Mouse (Mus musculus): Measurements from ENCODE around the gene Rxrb.
"Not testable (repeated sequence)": the region's sequence is repeated elsewhere in the genome, so short reads cannot be mapped to it uniquely, and the experiment has no call there.

The Rxrb gene

DNA sequence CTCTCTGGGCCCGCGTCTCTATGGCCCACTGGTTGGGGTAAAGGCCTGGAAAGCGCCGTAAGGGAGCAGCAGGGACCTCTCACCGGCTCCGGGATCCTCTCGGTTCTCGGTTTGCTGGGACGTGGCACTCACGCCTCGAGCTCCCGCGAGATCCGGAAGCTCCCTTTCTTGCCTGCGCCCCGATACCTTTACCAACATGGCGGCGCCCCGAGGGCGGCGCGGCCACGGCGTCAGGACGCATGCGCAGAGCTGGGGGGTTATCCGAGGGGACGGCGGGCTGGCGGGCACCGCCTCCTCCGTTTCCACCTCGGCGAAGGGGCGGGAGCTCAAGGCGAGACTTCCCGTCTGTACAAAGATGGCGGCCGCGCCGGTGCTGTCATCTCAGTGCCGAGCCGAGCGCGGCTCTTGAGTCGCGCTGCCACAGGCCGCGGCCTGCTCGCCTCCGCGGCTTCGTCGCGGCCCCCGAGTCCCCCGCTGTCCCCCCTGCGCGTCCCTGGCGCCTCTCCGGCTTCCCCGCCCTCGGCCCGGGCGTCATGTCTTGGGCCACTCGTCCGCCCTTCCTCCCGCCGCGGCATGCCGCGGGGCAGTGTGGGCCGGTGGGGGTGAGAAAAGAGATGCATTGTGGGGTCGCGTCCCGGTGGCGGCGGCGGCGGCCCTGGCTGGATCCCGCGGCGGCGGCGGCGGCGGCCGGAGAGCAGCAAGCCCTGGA is at the start of gene Rxrb, which contains the start of gene Slc39a7:
Rxrb (plus strand) TSS at position 348 of the 709 bp plus-strand sequence.
Slc39a7 (minus strand) TSS at position 218 of the 709 bp plus-strand sequence.
- peak; percentile 99 for DNase-seq (ENCODE audit: low read depth, low spot score)

DNA sequence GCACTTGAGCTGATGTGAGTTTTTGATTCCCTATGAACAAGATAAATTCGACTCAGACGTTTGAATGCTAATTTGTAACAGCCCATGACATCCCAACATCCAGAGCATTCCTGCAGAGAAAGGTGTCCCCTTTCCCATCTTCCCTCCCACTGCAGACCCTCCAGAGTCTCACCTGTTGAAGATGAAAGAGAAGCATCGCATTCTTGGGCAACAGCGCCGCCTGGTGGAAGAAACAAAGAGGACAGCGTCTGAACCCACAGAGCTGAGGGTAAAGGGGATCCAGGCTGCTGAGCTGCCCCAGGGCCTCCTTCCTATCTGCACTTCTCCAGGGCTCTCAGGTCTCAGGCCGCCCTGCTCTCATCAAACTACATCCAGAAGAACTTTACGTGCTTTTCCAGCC is 49.5 kb upstream of the Rxrb start:
- not testable (repeated sequence) for DNase-seq (ENCODE audit: low read depth, low spot score)

DNA sequence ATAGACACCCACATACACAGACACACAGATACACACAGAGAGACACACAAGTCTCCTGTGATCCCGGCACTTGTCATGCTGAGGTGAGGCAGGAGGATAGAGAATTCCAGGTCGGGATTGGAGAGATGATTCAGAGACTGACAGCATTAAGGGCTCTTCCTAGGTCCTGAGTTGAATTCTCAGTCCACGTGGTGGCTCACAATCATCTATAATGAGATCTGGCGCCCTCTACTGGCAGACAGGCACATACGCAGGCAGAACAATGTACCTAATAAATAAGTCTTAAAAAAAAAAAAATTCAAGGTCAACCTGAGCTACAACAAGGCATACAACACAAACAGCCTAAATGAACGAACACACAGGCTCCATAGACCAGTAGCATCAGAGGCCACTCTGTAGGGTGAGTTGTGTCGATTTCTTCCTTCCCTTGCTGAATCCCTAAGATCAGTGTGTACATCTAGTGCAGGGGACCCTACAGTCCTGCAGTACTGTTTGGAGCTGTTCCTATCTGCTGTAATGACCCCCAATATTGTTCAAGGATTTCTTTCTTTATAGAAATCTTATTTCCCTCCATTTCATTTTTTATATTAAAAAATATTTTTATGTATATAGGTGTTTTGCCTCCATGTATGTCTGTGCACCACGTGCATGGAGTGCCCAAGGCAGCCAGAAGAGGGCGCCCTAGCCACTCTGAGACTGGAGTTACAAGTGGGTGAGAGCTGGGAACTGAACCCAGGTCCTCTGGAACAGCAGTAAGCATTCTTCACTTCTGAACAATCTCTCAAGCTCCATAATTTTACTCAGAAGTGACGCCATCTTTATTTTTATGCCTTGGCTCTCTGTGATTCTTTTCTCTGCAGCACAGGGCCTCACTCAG is 39.6 kb upstream of the Rxrb start:
- DNase-seq (ENCODE audit: low read depth, low spot score) = no peak

DNA sequence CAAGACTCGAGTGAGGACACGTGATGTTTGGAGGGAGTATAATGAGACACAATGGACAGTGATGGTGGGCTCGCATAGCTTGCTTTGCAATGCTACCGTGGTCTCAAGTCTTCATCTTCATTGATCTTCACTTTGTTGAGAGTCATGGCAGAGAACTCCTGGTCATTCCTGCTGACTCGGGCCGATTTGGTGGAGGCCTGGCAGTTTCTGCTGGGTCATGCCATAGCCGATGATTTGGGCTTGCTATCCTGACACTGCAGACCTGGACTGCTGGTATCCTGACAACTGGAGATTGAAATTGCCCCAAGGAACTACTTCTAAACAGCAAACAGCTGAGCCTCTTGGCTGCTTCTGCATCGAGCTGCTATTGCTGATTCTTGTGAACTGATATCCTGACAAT is 36.7 kb upstream of the Rxrb start:
- DNase-seq (ENCODE audit: low read depth, low spot score) = no peak

DNA sequence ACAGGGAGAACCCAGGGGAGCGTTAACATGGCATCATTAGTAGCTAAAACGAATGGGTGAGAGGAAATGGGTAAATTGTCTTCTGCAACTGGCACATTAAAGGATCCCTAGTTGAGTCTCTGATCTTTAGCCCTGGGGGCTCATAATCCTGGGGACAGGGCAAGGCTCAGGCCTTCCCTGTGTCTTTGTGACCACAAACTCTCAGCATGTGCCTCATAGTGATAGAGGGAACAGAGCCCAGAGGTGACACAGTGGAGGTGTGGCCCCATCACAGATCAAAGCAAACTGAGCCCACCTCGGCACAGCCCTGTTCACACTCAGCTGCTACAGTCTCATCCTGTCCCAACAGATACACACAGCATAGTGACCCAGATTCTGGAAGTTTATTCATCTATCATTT is 36.0 kb upstream of the Rxrb start:
- DNase-seq (ENCODE audit: low read depth, low spot score) = no peak

DNA sequence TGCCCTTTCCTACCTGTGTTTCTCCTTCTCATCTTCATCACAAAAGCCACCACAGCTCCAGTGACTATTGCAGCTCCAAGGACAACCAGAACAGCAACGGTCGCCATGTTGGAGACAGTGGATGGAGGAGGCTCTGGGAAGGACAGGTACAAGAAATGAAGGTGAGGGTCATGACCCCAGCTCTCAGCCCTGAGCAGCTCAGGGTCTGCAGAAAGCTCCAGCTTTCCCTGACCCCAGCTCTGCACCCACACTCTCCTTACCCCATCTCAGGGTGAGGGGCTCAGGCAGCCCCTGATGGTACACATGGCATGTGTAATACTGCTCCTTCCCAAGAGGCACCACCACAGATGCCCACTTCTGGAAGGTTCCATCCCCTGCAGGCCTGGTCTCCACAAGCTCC is 34.6 kb upstream of the Rxrb start:
- not testable (repeated sequence) for DNase-seq (ENCODE audit: low read depth, low spot score)

DNA sequence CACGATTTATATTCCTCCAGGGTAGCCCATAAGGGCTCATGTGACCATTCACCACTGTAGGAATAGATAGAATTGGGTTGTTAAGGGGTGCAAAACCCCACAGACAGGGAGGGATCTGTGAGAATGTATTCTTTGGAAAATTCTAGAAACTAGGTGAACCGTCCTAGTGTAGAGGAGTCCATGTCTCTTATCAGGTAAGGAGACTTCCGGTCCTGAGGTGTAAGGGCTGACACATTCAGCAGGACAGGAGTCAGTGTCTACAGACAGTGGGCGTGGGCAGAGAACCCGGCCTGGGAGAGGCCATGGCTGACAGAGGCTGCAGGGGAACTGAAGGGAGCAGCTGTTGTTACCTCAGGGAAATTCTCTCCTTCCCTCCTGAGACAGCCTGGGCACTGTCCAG is 32.9 kb upstream of the Rxrb start:
- not testable (repeated sequence) for DNase-seq (ENCODE audit: low read depth, low spot score)

DNA sequence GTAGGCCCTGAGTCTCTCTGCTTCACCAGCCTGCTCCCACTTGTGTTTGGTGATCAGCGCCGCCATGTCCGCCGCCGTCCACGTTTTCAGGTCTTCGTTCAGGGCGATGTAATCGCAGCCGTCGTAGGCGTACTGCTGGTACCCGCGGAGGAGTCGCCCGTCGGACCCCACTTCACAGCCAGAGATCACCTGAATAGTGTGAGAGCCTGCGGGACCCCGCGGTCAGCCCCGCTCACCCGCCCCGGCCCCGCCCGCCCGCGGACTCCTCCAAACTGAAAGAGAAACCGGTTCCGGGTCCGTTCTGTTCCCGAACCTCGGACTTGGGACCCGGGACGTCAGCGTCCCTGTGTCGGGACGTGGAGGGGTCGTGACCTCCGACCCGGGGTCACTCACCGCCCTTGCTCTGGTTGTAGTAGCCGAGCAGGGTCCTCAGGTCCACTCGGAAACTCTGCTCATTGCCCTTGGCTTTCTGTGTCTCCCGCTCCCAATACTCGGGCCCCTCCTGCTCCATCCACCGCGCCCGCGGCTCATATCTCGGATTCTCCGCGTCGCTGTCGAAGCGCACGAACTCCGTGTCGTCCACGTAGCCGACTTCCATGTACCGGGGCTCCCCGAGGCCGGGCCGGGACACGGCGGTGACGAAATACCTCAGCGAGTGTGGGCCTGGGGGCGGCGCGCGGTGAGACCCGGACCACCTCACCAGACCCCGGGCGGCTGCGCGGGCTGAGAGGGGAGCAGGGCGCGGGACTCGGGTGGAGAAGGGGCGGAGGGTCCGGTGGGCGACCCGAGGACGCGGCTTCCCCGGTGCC is 32.1 kb upstream of the Rxrb start:
- DNase-seq (ENCODE audit: low read depth, low spot score) = no peak

DNA sequence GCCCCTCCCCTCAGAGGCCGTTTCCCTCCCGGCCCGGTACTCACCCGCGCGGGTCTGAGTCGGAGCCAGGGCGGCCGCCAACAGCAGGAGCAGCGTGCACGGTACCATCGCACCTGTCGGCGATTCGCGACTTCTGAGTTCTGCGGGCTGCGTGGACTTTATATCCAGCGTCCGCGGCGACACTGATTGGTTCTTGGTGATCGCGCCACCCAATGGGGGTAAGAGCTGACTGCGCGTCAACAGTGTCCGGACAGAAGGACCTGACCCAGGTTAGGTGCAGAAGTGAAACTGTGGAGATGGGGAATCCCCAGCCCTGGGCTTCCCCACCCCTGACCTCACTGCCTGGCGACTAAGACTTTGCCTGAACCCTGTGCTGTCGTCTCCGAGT is 31.5 kb upstream of the Rxrb start, which contains the start of gene H2-K1:
H2-K1 (minus strand) TSS at position 198 of the 388 bp plus-strand sequence.
- peak; percentile 94 for DNase-seq (ENCODE audit: low read depth, low spot score)

DNA sequence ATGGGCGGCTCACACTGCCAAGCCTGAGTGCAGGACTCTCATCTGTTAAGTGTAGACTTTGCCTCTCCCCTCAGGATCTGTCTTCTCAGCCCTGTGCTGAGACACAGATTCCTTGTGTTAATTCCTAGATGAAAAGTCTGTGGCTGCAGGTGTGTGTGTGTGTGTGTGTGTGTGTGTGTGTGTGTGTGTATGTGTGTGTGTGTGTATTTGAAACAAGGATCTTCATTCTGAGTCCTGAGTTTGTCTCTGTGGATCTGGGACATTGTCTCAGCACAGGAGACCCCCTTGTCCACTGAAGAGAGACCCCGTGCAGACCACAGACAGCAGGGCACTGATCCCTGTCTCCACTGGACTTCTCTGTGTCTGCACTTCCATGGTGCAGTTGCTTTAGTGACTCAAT is 30.8 kb upstream of the Rxrb start:
- not testable (repeated sequence) for DNase-seq (ENCODE audit: low read depth, low spot score)

DNA sequence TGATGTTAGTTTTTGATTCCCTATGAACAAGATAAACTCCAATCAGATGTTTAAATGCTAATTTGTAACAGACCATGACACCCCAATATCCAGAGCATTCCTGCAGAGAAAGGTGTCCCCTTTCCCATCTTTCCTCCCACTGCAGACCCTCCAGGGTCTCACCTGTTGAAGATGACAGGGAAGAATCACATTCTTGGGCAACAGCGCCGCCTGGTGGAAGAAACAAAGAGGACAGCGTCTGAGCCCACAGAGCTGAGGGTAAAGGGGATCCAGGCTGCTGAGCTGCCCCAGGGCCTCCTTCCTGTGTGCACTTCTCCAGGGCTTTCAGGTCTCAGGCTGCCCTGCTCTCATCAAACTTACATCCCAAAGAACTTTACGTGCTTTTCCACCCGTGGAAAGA is 28.2 kb upstream of the Rxrb start:
- DNase-seq (ENCODE audit: low read depth, low spot score) = no peak

DNA sequence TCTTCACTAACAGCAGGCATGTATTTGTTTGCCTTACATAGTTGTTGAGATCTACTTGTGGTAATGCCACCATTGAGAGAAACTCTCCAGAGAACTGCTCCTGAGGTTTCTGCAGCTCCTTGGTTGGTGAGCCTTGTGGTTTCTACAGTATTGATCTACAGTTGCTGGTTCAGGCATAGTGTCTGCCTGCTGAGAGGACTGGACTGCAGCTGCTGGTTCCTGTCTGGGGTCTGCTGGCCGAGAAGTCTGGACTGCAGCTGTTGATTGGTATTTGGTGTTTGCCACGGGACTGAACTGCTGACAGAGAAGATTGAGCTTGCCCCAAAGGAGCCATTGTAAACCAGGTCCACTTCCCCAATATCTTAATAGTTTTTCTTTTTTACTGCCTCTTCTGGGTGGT is 25.0 kb upstream of the Rxrb start:
- no peak for DNase-seq (ENCODE audit: low read depth, low spot score)

DNA sequence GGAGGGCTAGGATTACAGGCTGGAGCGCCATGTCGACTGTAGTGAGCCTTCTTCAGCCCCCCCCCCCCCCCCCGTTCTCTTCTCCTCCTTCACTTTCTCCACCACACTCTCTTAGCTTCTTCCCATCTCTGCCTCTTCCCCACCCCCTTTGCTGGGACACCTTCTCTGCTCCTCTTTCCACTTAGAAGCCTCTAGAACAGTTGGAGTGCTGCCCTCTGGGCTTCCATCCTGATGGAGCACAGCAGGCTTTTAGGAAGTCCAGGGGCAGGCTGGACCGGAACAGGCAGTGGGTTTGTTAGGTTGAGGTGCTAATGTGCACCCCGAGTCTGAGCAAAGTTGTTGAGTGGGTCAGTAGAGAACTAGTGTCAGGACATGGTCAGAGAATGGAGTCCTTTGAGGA is 21.5 kb upstream of the Rxrb start:
- no peak for DNase-seq (ENCODE audit: low read depth, low spot score)

DNA sequence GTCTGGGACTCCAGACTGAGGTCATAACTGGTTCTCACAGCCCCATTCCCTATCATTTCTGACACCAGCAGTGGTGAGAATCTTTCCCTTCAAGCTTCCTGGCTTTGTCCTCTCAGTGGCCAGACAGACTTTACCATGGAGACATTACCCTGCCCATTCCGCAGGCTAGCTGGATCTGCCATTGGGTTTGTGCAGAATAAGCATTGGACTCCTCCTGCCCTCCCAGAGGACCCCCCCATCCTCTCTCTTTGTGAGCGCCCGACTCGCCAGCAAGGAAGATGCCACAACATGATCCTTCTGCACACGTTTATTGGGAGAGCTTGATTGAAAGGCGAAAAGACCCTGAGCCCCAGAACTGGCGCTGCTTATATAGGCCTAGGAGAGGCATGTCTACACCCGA is 18.2 kb upstream of the Rxrb start:
- no peak for DNase-seq (ENCODE audit: low read depth, low spot score)

DNA sequence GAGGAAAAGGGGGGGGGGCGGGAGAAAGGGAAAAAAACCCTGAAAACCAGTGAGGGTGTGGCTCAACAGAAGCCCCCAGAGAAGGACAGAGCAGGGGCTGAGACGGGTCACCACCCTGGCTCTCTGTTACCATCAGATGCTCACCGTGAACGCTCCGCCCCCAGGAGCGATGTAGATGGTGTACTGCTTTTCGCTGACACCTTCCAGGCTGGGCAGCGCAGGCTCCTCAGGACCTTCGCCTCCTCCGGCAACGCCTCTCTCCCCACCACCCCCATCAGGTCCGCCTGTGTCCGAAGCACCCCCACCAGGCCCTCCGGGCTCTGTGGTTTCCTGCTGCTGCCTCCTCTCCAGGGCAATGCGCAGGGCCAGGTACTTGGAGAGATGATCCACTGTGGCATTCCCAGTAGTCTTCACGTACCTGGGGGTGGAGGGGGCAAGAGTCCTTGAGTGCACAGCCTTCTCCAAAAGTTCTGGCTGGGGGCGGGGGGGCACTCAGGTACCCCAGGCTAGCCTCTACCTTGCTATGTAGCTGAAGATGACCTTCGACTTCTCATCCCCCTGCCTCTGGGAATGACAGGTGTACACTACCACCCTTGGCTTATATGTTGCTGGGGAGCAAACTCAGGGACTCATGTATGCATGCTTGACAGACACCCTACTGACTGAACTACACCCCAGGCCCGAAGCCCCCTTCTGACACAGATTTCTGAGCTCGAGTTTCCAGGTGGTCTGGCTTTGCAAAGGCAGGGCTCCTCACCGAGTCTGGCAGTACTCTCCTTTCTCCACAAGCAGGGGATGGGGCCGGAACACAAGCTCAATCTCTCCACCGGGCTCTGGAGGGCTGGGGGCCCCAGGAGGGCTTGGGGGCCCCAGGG is 9.8 kb upstream of the Rxrb start:
- DNase-seq (ENCODE audit: low read depth, low spot score) = no peak

DNA sequence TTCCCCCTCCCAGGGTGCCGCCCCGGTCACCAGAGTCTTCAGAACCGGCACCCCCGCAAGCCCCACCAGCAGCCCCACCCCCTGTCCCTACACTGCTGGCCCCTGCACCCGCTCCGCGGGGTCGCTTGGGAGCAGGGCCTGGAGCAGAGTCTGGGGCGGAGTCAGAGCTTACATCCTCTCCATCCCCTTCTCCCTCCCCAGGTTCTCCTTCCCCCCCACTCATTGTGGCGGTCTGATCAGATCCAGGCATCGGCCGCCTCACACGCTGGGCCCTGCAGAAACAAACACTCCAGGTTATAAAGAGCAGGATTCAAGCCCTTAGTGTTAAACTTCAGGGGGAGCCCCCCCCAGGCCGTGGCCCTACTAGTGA is 9.2 kb upstream of the Rxrb start:
- no peak for DNase-seq (ENCODE audit: low read depth, low spot score)

DNA sequence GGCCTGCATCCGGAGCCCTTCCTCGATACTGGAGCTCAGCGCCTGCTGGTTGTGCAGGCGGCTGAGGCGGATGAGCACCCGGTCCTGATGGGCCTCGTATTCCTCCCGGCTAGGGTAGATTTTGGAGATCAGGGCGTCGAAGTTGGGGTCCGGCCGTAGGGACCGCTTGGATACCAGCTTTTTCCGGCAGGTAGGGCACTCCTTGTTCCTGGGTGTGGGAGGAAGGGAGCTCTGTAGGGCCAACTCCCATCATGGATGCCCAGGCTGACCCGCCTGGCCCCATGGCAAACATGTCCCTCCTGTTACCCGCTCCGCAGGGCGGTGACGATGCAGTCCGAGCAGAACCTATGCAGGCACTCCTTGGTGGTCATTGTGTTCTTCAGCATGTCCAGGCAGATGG is 8.6 kb upstream of the Rxrb start:
- DNase-seq (ENCODE audit: low read depth, low spot score) = no peak

DNA sequence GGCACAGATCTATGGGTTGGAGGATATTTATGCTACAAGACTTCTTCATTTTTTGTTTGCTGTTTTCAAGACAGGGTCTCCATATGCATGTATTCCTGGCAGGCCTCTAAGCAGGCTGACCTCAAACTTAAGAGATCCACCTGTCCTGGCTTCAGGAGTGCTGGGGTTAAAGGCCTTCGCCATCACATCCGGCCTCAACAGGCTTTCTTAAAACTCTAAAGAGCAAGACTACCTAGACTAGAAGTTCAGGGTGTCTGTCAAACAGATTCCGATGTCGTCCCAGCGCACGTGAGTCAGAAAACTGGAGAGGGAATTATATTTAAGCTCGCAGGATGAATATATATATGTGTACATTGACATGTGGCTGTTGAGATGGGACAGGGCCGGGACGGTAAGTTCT is 7.9 kb upstream of the Rxrb start:
- DNase-seq (ENCODE audit: low read depth, low spot score) = no peak

DNA sequence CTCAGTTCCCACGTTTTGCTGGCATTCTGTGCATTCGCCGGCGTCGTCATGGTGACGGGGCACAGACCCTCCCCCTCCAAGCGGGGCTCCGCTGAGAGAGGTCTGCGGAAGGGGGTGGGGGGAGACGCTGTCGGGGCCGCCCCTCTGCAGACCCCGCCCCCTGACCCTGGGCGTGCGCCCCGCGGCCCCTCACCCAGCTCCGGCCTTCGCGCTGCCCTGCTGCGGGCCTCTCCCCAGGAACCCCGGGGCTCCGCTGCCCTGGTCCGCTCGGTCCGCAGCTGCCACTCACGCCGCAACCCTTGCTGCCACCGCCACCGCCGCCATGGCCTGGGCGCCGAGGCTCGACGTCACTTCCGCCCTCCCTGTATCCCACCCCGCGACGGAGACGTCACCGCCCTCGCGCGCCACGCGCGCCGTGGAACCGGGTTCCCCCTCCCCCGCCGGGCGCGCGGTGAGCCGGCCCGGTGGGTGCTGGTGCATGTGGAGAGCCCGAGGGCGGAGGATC is 7.2 kb upstream of the Rxrb start, which contains the start of gene Ring1:
Ring1 (minus strand) TSS at position 364 of the 505 bp plus-strand sequence.
- peak; percentile 68 for DNase-seq (ENCODE audit: low read depth, low spot score)

DNA sequence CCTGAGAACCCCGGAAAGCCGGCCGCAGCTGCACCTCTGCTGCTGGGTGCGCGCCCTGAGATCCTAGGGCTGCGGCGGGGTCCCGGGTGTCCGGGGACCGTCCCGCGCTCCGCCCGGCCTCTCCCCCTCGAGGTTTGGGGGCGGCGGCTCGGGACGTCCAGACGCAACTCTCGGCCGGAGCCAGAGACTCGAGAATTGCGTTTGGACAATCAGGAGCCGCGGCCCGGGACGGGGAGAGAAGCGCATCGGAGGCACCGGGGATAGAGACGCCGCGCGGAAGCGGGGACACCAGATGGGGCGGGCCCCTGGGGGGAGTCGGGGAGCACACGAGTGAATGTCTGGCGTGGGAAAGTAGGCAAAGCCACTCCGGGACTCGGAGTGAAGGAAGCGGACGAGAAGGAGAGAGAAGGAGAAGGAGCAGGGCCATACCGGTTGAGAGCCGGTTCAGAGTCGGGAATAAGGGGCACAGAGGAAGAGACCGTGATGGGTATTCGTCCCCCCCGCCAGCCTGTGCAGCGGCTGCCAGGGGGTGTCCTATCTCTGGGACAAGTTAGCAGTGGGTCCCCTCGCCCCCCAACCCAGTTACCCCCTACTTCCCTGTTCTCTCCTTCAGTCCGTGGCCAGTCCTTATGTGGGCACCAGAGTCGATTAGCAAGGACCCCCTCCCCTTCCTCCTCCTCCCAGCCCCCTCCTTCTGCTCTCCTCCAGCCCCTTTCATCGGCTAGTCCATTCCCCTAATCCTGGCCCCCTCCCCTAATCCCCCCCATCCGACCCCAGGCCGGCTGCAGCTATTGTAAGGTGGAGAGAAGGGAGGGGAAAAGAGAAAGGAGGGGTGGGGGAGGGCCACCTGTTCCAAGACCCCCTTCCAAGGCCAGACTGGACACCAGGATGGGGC is 6.5 kb upstream of the Rxrb start:
- no peak for DNase-seq (ENCODE audit: low read depth, low spot score)
